Mouse (Mus musculus): ENCODE measurements around the gene Reep1.

- TF ChIP-seq CTCF (IDR thresholded peaks at IDR 0.05; ENCODE audit: low read depth) (no peak), EP300 (optimal IDR thresholded peaks at IDR 0.05) (no peak)
These were observed 28.2 kb downstream of the Reep1 start for GRCm38 (mm10) chr6:71735600-71736010.
